Mouse (Mus musculus) embryo, embryonic 10 days (tissue): ENCODE data around the gene Scd4.

ENCODE experiments used
- DNase-seq: peaks from one replicate; pipeline ENCODE4 v3.0.0-alpha.2; 2015; ENCODE audit warnings: low spot score

The Scd4 gene

DNA sequence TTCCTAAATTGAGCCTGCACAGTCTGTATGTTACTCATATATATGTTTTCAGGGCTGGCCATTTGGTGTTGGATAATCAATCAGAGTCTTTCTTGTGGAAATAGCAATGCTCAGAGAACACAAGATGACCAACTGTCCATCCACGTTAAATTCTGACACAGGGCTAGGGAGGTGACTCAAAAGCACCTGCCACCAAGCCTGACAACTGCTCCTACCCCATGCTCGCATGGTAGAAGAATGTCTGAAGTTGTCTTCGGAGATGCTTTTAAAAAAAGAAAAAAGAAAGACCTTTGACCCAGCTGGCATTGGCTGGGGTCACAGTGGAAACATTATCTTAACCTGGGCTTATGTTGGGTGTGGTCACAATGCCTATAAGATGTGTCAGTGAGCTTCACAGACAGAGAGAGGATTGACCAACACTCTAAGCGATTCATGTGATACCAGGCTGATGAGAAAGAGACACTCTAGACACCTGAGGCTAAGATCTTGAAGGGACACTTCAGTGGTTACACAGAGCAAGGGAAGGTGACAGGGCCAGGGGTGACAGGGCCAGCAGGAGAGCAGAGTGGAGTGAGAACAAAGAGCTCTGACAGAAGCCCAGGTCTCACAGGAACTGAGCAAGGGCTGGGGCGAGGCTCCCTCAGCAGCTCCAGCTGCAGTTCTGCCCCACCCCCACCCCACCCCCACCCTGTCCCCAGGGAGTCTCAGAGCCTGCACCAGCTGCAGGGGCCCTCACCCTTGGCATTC is 44.9 kb downstream of the Scd4 start:
- DNase-seq = no peak

DNA sequence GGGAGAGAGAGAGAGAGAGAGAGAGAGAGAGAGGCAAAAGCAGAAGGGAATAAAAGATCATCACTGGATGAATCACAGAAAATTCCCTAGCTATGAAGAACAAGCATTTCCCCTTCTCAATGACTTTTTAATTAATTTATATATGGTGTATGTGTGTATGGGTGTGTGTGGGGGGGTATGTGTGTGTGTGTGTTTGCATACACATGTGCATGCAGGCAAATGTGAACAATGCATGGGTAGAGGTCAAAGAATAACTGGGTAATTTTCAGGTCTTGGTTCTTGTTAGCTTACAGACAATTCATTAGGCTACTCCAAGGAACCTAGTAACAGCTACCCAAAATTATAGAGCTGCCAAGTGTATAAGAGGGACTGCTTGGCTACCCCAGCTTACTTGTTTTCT is 46.2 kb downstream of the Scd4 start:
- DNase-seq = no peak

DNA sequence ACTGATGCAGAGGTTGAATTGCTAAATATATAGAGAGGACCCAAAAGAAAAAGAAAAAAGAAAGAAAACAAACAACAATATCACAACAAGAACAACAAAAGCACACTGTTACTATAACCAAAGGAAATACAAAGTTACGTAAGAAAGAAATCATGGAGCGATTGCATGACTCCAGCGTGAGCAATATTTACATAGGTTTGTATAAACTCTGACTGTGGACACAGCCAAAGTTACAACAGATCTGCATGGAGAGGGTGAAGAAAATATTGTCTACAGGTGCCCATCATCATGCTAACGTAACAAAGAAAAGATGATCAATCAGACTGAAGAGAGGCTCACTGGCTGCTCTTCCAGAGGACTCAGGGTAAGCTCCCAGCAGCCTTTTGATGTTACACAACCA is 47.2 kb downstream of the Scd4 start:
- DNase-seq = no peak

DNA sequence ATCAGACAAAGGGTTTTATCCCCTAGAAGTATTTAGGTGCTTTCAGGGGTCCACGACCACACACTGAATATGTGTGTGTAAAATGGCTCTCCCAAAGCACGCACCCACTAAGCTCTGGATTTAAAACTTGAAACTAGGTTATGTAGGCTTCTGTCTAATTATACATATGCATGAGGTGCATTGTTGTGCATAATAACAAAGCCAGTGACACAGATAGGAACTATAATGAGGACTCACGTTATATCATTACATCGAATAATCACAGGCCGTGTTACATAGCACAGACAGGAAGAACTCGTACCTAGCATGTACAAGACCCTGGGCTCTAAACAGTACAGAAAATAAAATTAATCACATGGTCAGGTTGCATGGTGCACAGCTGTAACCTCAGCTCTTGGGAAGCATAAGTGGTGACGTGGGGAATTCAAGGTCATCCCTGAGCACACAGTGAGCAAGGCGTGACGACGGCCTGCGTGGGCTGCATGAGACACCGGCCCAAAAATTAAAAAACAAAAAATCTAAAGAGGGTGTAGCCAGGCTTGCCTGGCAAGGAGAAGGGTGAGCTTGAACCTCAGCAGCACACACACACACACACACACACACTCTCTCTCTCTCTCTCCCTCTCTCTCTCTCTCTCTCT is 49.9 kb downstream of the Scd4 start:
- no peak for DNase-seq

DNA sequence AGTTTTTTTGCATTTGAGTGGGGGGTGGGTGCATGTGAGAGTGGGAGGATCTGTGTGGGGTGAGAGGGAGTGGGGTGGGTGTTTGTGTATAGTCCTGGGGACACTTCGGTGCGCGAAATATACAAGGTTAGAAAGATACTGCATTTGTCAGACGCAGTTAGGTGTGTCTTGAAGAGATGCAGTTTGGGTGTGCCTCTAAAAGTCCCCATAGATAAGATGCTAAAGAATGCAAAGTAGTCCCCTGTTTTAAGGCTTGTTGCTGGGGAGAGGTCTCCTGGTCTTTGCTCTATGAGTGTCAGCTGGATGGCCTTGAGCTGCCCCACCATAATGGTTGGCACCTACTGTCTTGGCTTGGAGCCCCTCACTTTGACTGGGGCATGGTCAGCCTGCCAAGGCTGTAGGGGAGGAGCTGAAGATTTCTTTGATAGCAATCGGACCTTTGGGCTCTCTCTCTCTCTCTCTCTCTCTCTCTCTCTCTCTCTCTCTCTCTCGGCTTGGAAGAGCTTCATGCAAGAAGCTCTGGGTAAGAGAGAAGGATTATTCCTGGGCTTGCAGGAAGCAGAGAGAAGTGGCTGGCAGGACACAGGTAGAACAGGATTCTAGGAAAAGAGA is 53.1 kb downstream of the Scd4 start:
- DNase-seq = no peak

DNA sequence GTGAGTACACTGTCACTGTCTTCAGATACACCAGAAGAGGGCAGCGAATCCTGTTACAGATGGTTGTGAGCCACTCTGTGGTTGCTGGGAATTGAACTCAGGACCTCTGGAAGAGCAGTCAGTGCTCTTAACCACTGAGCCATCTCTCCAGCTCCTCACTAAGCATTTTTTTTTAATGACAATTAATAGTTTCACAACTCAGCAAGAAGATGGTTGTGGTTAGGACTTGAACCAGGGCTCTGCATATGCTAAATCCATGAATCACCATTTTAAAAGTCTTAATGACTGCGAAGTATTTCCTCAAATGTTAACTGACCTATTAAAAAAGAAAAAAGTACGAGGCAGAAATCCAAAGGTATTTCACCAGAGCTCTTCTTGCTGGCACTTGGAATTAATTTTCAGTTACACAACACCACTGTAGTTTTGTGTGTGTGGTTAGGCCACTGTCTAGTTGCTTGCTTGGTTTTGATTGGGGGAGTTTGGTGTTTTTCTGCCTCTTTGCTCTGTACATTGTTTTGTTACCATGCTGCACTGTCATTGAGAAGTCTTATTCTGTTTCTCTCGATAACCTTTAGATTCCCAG is 54.3 kb downstream of the Scd4 start:
- DNase-seq = no peak

DNA sequence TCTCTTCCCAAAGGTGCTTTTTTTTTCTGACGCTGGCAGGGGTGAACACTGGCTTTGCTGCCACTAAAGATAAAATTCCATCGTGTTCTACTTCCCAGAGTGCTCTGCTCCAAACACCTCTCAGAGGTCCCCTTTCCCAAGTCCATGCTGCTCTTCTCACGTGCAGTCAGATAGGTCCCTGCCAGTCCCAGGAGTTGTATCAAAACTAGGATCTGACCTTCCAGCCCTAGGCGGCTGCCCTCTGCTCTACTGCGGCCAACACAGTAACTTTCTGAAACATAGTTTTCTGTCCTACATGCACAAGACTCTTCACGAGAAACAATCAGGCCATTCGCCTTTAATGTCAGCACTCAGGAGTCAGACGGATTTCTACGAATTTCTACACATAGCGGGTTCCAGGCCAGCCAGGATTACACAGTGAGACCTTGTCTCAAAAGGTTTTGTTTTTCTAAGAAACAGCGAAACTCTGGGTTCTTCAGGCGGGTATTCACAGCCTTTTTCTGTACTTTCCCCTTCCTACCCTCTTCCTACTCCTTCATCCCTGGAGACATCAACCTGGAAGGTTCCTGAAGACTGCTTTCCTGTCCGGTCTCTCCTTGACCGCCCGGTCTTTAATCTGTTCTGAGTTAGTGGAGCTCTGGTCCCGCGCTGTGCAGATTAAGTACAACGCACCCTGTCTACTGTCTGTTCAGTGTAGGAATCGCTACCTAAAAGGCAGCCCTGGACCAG is 55.0 kb downstream of the Scd4 start:
- peak; percentile 9 for DNase-seq

DNA sequence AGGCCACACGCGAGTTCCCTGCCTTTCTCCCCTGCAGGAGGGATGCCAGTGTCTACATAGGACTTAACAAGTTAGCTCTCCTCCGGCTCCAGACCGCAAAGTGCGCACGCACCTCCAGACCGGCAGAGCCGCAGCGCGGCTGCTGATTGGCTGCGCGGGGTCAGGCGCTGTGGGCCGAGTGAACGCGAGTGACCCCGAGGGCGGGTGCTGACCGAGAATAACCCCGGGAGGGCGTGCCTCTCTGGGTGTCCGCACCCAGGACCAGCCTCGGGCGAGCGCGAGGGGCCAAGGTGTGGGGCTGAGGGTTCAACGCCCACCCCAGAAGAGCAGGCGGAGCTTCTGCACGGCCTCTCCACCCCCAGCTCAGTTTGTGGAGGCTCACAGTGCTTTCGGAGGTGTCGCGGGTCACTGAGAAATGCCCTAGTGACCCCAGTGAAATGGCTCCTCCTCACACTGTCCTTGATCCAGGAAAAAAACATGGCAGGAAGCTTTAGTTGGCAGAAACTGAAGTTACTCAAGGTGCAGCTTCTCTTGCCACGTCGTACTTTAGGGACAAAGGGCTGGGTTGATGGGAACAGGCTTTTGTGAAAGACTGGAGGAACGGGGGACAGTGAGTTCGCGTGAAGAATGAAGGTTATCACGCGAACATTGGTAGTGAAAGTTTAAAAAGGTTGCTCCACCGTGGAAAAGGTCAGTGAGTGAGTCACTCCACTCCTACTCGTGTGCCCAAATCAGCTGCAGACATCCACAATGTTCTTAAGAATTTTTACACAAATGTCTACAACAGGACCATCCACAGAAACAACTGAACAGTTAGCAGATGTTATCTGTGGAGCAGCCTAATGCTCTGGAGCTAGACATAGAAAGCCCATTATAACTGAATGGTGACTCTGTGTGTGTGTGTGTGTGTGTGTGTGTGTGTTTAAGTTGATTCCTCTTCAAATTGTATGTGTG is 55.9 kb downstream of the Scd4 start:
- DNase-seq = peak; percentile 95

DNA sequence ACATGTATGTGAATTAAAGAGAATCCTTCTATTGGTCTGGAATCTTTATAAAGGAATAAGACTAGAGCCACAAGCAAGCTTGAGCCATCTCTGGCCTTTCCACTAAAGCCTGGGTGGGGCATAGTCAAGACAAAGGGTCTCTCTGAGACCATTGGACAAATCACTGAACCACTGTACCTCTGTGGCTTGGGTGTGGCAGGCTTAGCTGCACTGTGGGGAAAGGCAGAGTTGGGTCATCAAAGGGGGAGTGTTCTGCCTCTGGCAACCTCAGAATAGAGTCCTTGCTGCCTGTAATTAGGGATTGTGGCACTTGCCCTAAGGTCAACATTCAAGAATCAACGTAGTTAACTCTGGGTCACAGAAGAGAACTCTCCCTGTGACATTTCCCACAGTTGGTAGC is 56.6 kb downstream of the Scd4 start:
- DNase-seq = peak; percentile 34

DNA sequence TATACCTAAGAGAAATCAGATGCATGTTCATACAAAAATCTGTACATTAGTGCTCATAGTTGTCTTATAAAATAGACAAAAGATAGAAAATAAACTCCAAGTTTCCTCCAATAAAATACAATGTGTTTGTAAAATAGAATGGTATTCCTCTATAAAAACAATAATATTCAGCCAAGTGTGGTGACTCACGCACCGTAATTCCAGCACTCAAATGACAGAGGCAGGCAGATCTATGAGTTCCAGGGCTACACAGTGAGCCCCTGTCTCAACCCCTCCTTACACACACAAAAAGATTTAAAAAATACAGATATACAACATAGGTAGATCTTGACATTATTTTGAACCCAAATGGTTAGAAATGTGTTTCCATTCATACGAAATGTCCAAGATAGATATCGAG is 59.0 kb downstream of the Scd4 start:
- no peak for DNase-seq

DNA sequence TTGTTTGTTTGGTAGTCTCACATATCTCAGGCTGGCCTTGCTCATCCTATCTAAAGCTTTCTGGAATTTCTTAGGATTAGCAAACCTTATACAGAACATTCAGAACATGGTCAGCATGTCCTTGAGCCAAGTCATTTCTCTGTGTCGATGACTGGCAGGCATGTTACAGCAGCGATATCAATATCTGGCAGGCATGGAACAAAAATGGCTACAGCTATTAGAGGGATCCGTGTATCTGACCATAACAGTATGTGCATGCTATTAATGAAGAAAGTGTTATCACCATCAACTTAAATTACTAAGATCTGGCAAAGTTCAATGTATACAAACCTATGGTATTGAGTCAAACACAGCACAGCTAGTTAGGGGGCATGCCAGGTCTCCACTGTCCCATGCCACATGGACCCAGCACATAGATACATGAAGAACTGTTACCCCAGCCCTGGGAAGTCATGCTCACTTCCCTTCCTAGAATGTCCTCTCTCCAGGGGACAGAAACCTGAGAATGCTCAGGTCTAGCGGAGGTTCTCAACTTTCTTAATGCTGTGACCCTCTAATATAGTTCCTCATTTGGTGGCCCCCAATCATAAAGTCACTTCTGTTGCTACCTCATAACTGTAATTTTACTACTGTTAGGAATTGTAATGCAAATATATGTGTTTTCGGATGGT is 59.6 kb downstream of the Scd4 start:
- DNase-seq = no peak

DNA sequence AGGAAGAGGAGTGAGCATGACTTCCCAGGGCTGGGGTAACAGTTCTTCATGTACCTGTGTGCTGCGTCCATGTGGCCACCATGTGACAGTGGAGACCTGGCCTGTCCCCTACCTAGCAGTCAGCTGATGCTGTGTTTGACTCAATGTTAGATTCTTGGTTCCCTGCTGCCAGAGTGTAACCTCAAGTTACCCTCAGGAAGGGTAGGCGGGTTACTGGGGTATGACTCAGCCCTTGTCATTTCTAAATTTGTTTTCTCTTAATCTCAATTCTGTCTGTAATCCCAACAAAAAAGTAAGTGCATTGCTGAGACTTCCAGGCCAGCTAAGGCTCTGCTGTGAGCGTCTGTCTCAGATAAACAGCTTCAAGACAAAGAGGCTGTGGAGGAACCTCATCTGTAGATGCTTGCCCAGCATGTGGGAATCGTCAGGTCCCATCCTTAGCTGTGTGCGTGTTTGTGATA is 61.1 kb downstream of the Scd4 start:
- no peak for DNase-seq

DNA sequence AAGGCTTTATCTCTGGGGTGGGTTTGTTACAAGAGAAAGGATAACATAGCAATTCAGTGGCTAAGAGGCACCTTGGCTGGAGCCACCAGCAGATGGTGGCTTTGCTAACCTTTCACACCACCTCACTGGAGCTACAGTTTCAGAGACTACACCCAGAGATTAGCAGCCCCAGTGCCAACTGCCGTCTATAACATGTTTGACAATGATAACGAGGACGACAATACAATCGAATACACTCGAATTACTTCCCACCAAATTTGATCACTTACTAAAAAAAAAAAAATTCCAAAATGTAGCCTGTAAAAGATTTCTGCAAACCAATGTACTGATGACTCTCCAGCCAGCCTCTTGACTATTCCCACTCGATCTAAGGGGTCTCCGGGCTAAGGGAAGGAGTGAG is 62.1 kb downstream of the Scd4 start:
- DNase-seq = no peak
